8 mouse cellular contexts compared by ENCODE assay signal in the genomic region with DNA sequence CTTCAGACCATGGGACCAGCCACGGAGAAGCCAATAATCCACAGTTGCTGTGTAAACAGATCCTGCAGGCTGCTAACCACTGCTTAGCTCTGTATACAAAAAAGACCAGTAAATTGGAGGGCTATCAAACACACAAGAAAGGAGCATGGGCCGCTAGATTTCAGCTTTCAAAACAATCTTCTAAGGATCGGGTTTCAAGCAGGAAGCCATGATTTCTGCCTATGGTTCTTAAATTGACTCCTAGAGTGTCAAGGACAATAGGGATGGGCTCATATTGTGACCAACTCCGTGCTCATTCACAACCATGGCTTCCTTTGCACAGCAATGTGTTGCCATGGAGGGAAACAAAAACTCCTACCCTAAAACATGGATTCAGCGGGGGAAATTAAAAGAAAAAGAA. TPM values are rescaled to one million over a fixed set of nuclear protein-coding genes. Genes with fewer than 3 reads are reported as not detected.
DNase-seq lines count a peak whose midpoint lies in the region; ATAC-seq and TF ChIP-seq lines count a peak whose summit lies in the region.

No protein-coding gene starts in this region.

- H3K4me3 ChIP-seq in heart, postnatal 0 days (ENCODE audit: low read depth, low read length), result peak overlapping the region; percentile 85
- peak overlapping the region; percentile 34; the same call in 1 of the 2 replicates for H3K4me3 ChIP-seq in brown adipose tissue, adult 24 weeks (ENCODE audit: insufficient read depth, low read depth, low read length)
- peak overlapping the region; percentile 97 for H3K4me3 ChIP-seq in forebrain, postnatal 0 days (ENCODE audit: low read depth, low read length)
- peak overlapping the region; percentile 92 for H3K4me3 ChIP-seq in midbrain, embryonic 11.5 days (ENCODE audit: low read depth, low read length)

- no peaks in the 10 kb centered on the region for H3K27me3 ChIP-seq in heart, postnatal 0 days (ENCODE audit: control insufficient read depth, insufficient read depth, low read length)
- H3K27me3 ChIP-seq in forebrain, postnatal 0 days (ENCODE audit: insufficient read depth, low read length), result no peaks in the 10 kb centered on the region
- peaks cover 2% of the 10 kb centered on the region; the same call in 1 of the 2 replicates for H3K27me3 ChIP-seq in midbrain, embryonic 11.5 days (ENCODE audit: control insufficient read depth, insufficient read depth, low read length)

- intact Hi-C loops in heart, postnatal 10 days (cut with DNase I), result no loop called here

- 36% methylated on average over 5 of the region's 5 CpGs for WGBS in heart, postnatal 0 days
- 4% methylated on average over 5 of the region's 5 CpGs for WGBS in forebrain, postnatal 0 days
- WGBS in midbrain, embryonic 11.5 days, result 4% methylated on average over 5 of the region's 5 CpGs

- H3K4me1 ChIP-seq in heart, postnatal 0 days (ENCODE audit: control insufficient read depth, insufficient read depth), result peaks cover 28% of the 10 kb centered on the region
- no peaks in the 10 kb centered on the region for H3K4me1 ChIP-seq in brown adipose tissue, adult 24 weeks (ENCODE audit: control insufficient read depth, insufficient read depth, insufficient read length, low read length)
- peaks cover 16% of the 10 kb centered on the region for H3K4me1 ChIP-seq in forebrain, postnatal 0 days (ENCODE audit: insufficient read depth)
- H3K4me1 ChIP-seq in midbrain, embryonic 11.5 days (ENCODE audit: control insufficient read depth, insufficient read depth, low read length), result peaks cover 14% of the 10 kb centered on the region

- TF ChIP-seq EP300 in heart, postnatal 0 days (IDR thresholded peaks at IDR 0.05; ENCODE audit: low read depth), result no peak

- TF ChIP-seq CTCF in heart, postnatal 0 days (IDR thresholded peaks at IDR 0.05; ENCODE audit: low read depth), result no peak
- TF ChIP-seq CTCF in forebrain, postnatal 0 days (IDR thresholded peaks at IDR 0.05; ENCODE audit: low read depth), result no peak

- no peak for ATAC-seq in heart, postnatal 0 days (ENCODE audit: insufficient read depth, low read depth)
- no peak for ATAC-seq in forebrain, postnatal 0 days
- no peak for ATAC-seq in midbrain, embryonic 11.5 days (ENCODE audit: low FRiP score)

- DNase-seq in heart, postnatal 0 days (ENCODE audit: low spot score), result no peak
- DNase-seq in heart, postnatal 10 days, result no peak
- DNase-seq in forebrain, postnatal 0 days, result peak; percentile 37
- DNase-seq in midbrain, embryonic 11.5 days (ENCODE audit: low spot score, missing footprints), result peak; percentile 90
- no peak for DNase-seq in ovary, adult 18-20 months (ENCODE audit: low spot score)
- no peak for DNase-seq in cerebellum, adult 11 months
- DNase-seq in cerebellum, adult 8-10 months, result no peak

- H3K9ac ChIP-seq in heart, postnatal 0 days (replicated peaks; ENCODE audit: low read depth, low read length), result peak overlapping the region; percentile 33
- H3K9ac ChIP-seq in forebrain, postnatal 0 days, result peak overlapping the region; percentile 99
- H3K9ac ChIP-seq in midbrain, embryonic 11.5 days (ENCODE audit: low read length), result peak overlapping the region; percentile 97

- no peaks in the 10 kb centered on the region for H3K36me3 ChIP-seq in heart, postnatal 0 days (replicated peaks; ENCODE audit: control insufficient read depth, insufficient read depth, low read length)
- peaks cover 17% of the 10 kb centered on the region for H3K36me3 ChIP-seq in forebrain, postnatal 0 days (ENCODE audit: insufficient read depth)
- H3K36me3 ChIP-seq in midbrain, embryonic 11.5 days (ENCODE audit: control insufficient read depth, insufficient read depth, low read length), result no peaks in the 10 kb centered on the region; the same call in none of the 2 replicates

- H3K27ac ChIP-seq in heart, postnatal 0 days (ENCODE audit: low read depth), result peak overlapping the region; percentile 8; the same call in 1 of the 2 replicates
- 0 out of 2 replicates have a peak overlapping the region, but pooled peaks have one; percentile 4 for H3K27ac ChIP-seq in brown adipose tissue, adult 24 weeks (replicated peaks; ENCODE audit: low read depth, low read length)
- peak overlapping the region; percentile 59; the same call in 1 of the 2 replicates for H3K27ac ChIP-seq in forebrain, postnatal 0 days (ENCODE audit: low read depth, low read length)
- H3K27ac ChIP-seq in midbrain, embryonic 11.5 days (ENCODE audit: low read depth, low read length), result 0 out of 2 replicates have a peak overlapping the region, but pooled peaks have one; percentile 92

- H3K9me3 ChIP-seq in heart, postnatal 0 days (replicated peaks; ENCODE audit: control insufficient read depth, low read length), result no peaks in the 10 kb centered on the region
- no peaks in the 10 kb centered on the region for H3K9me3 ChIP-seq in forebrain, postnatal 0 days (ENCODE audit: low read length)
- H3K9me3 ChIP-seq in midbrain, embryonic 11.5 days (ENCODE audit: control insufficient read depth, low read length), result no peaks in the 10 kb centered on the region

- peak overlapping the region; percentile 87 for H3K4me2 ChIP-seq in heart, postnatal 0 days (ENCODE audit: low read depth, low read length)
- H3K4me2 ChIP-seq in forebrain, postnatal 0 days (ENCODE audit: low read depth), result peak overlapping the region; percentile 85
- peak overlapping the region; percentile 71 for H3K4me2 ChIP-seq in midbrain, embryonic 11.5 days

RNA-seq across cellular contexts. Expression of a gene that starts 3.1 kb away (rescaled TPM):
- 20.9 and 23.4 TPM in 2 replicates for total RNA-seq in heart, postnatal 0 days (2014; rRNA removed; ENCODE audit: low replicate concordance)
- 6.0 and 6.2 TPM in 2 replicates for polyA plus RNA-seq in heart, postnatal 0 days (2015; fragmentation: Nextera tagmentation; extraction: Ambion mirVana)
- 10 to 100 TPM; 18.8 to 21.0 TPM for total RNA-seq in heart, postnatal 10 days (2021)
- polyA plus RNA-seq in brown adipose tissue, adult 24 weeks (2012; ENCODE audit: insufficient read depth, insufficient read length, missing spikeins), result 0.83 and 1.2 TPM in 2 replicates
- 95.6 and 106 TPM in 2 replicates for total RNA-seq in forebrain, postnatal 0 days (2014; rRNA removed)
- polyA plus RNA-seq in forebrain, postnatal 0 days (2015; fragmentation: Nextera tagmentation; extraction: Ambion mirVana), result 30.2 and 40.2 TPM in 2 replicates
- polyA plus RNA-seq in midbrain, embryonic 11.5 days (2014; fragmentation: Nextera tagmentation; extraction: Ambion mirVana), result 12.0 and 12.1 TPM in 2 replicates

Comparison
In these comparisons a context has a peak if more than half of its experiments do, and no peak if none do; other contexts are left out.
1. DNase-seq: peak in forebrain, postnatal 0 days (single experiment) and midbrain, embryonic 11.5 days (single experiment); none in heart, postnatal 0 days (single experiment), heart, postnatal 10 days (0 of 2), ovary, adult 18-20 months (single experiment), cerebellum, adult 11 months (single experiment) and cerebellum, adult 8-10 months (single experiment).
2. H3K27ac ChIP-seq: peak in every context shown above with its lines; median percentile 92 in midbrain, embryonic 11.5 days; 59 in forebrain, postnatal 0 days; 8 in heart, postnatal 0 days; 4 in brown adipose tissue, adult 24 weeks.
3. H3K4me3 ChIP-seq: peak in every context shown above with its lines; median percentile 97 in forebrain, postnatal 0 days; 92 in midbrain, embryonic 11.5 days; 85 in heart, postnatal 0 days; 34 in brown adipose tissue, adult 24 weeks.
4. H3K9ac ChIP-seq: peak in every context shown above with its lines; median percentile 99 in forebrain, postnatal 0 days; 97 in midbrain, embryonic 11.5 days; 33 in heart, postnatal 0 days.
5. Peak in every context shown above with its lines, with median percentiles within 50 percentile points of each other: H3K4me2 ChIP-seq.